Mouse (Mus musculus): ENCODE data around the gene Olfr809. TPM values are rescaled to one million over a fixed set of nuclear protein-coding genes. Genes with fewer than 3 reads are reported as not detected.

Gene Olfr809
- total and polyA plus RNA-seq, 2 experiments = not detected

DNA sequence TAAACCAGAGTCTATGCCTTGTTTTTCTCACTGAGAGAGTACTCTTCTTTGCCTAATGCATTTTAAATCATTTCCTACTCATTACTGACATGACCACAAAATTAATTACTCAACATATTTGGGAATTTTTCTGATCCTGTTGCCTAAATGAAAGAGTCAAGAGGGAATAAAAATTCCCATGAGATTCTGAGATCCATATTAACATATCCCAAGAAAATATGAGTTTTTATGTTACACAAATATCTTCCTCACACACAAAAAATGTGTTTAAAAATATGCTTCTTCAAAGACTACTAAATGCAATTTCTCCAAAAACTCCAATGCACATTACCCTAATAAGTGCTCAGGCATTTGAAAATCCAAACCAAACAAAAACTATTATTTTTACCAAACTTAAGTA is 20.4 kb downstream of the Olfr809 start, which contains the start of gene Olfr810:
Gene Olfr810, minus strand, starts transcription at position 101 of the 400 bp plus-strand sequence.
- no peak within 1 kb of the TSS for H3K4me3 ChIP-seq (ENCODE audit: insufficient read depth, low read depth, low read length)
- H3K4me1 ChIP-seq (ENCODE audit: control insufficient read depth, insufficient read depth, low read length) = no peaks in the 10 kb centered on the region
- H3K27ac ChIP-seq (replicated peaks; ENCODE audit: insufficient read depth, low read depth, low read length) = no peak within 1 kb of the TSS
- H3K27me3 ChIP-seq (ENCODE audit: control insufficient read depth, insufficient read depth, low read length) = no peaks in the 10 kb centered on the region
- no peaks in the 10 kb centered on the region for H3K79me2 ChIP-seq (ENCODE audit: control insufficient read depth, insufficient read depth, low read length)
- TF ChIP-seq POLR2A (IDR thresholded peaks at IDR 0.05; ENCODE audit: extremely low read depth, insufficient read depth, low read length) (no peak), CTCF (IDR thresholded peaks at IDR 0.05; ENCODE audit: low read depth, low read length) (no peak)
- H3K36me3 ChIP-seq (ENCODE audit: control insufficient read depth, insufficient read depth, low read length) = no peaks in the 10 kb centered on the region
- no peak within 1 kb of the TSS for H3K9ac ChIP-seq (ENCODE audit: low read depth, low read length)
- DNase-seq (ENCODE audit: extremely low read depth, low read depth, low spot score) = no peak

DNA sequence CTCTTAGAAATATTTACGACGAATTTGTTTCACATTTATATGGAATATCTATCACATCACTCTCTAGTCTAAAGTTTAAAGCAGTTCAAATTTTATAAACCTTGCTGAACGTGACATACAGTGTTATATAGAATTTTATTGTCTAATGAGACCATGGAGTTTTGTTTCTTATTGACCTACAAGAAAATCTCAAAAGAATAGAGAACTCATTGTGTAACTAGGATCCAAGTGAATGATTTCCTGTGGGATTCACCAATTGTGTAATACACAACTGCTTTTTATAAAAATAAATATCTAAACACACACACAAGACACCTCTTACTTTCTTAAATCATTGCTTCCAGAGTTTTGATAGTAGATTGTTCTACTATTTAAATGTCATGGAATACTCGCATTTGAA is 29.9 kb downstream of the Olfr809 start, which contains the start of gene Olfr811:
Gene Olfr811, minus strand, starts transcription at position 101 of the 400 bp plus-strand sequence.
- Histone ChIP-seq H3K4me3 (ENCODE audit: insufficient read depth, low read depth, low read length) (no peak within 1 kb of the TSS), H3K9ac (ENCODE audit: low read depth, low read length) (no peak within 1 kb of the TSS), H3K27me3 (ENCODE audit: control insufficient read depth, insufficient read depth, low read length) (no peaks in the 10 kb centered on the region), H3K36me3 (ENCODE audit: control insufficient read depth, insufficient read depth, low read length) (no peaks in the 10 kb centered on the region), H3K4me1 (ENCODE audit: control insufficient read depth, insufficient read depth, low read length) (no peaks in the 10 kb centered on the region), H3K27ac (replicated peaks; ENCODE audit: insufficient read depth, low read depth, low read length) (no peak within 1 kb of the TSS), H3K79me2 (ENCODE audit: control insufficient read depth, insufficient read depth, low read length) (no peaks in the 10 kb centered on the region)
- TF ChIP-seq POLR2A (IDR thresholded peaks at IDR 0.05; ENCODE audit: extremely low read depth, insufficient read depth, low read length) (no peak), CTCF (IDR thresholded peaks at IDR 0.05; ENCODE audit: low read depth, low read length) (no peak)
- DNase-seq (ENCODE audit: extremely low read depth, low read depth, low spot score) = no peak
- WGBS = 77% methylated on average over 4 of the region's 4 CpGs

Other genes starting within 250 kb of the Olfr809 start
- gene Olfr792, start 235.5 kb upstream of the Olfr809 start, total RNA-seq (2014; rRNA removed) = not detected in 2 replicates
- not detected in 2 replicates for gene Olfr792, start 235.5 kb upstream of the Olfr809 start, polyA plus RNA-seq (2012; rRNA removed)
- gene Olfr794, start 207.0 kb upstream of the Olfr809 start, total RNA-seq (2014; rRNA removed) = not detected in 2 replicates
- gene Olfr794, start 207.0 kb upstream of the Olfr809 start, polyA plus RNA-seq (2012; rRNA removed) = not detected in 2 replicates
- not detected in 2 replicates for gene Olfr796, start 162.1 kb upstream of the Olfr809 start, total RNA-seq (2014; rRNA removed)
- gene Olfr796, start 162.1 kb upstream of the Olfr809 start, polyA plus RNA-seq (2012; rRNA removed) = not detected in 2 replicates
- gene Olfr798, start 146.7 kb upstream of the Olfr809 start, total RNA-seq (2014; rRNA removed) = not detected in 2 replicates
- not detected in 2 replicates for gene Olfr798, start 146.7 kb upstream of the Olfr809 start, polyA plus RNA-seq (2012; rRNA removed)
- gene Olfr799, start 137.2 kb upstream of the Olfr809 start, total RNA-seq (2014; rRNA removed) = not detected in 2 replicates
- not detected in 2 replicates for gene Olfr799, start 137.2 kb upstream of the Olfr809 start, polyA plus RNA-seq (2012; rRNA removed)
- not detected in 2 replicates for gene Olfr800, start 116.9 kb upstream of the Olfr809 start, total RNA-seq (2014; rRNA removed)
- not detected in 2 replicates for gene Olfr800, start 116.9 kb upstream of the Olfr809 start, polyA plus RNA-seq (2012; rRNA removed)
- gene Olfr801, start 100.8 kb upstream of the Olfr809 start, total RNA-seq (2014; rRNA removed) = not detected in 2 replicates
- not detected in 2 replicates for gene Olfr801, start 100.8 kb upstream of the Olfr809 start, polyA plus RNA-seq (2012; rRNA removed)
- gene Olfr802, start 86.5 kb upstream of the Olfr809 start, total RNA-seq (2014; rRNA removed) = not detected in 2 replicates
- gene Olfr802, start 86.5 kb upstream of the Olfr809 start, polyA plus RNA-seq (2012; rRNA removed) = not detected in 2 replicates
- not detected in 2 replicates for gene Olfr803, start 80.4 kb upstream of the Olfr809 start, total RNA-seq (2014; rRNA removed)
- gene Olfr803, start 80.4 kb upstream of the Olfr809 start, polyA plus RNA-seq (2012; rRNA removed) = not detected in 2 replicates
- not detected in 2 replicates for gene Olfr804, start 71.4 kb upstream of the Olfr809 start, total RNA-seq (2014; rRNA removed)
- gene Olfr804, start 71.4 kb upstream of the Olfr809 start, polyA plus RNA-seq (2012; rRNA removed) = not detected in 2 replicates
- not detected in 2 replicates for gene Olfr805, start 45.3 kb upstream of the Olfr809 start, total RNA-seq (2014; rRNA removed)
- gene Olfr805, start 45.3 kb upstream of the Olfr809 start, polyA plus RNA-seq (2012; rRNA removed) = not detected in 2 replicates
- gene Olfr806, start 32.7 kb upstream of the Olfr809 start, total RNA-seq (2014; rRNA removed) = not detected in 2 replicates
- not detected in 2 replicates for gene Olfr806, start 32.7 kb upstream of the Olfr809 start, polyA plus RNA-seq (2012; rRNA removed)
- gene Olfr807, start 16.8 kb upstream of the Olfr809 start, total RNA-seq (2014; rRNA removed) = not detected in 2 replicates
- not detected in 2 replicates for gene Olfr807, start 16.8 kb upstream of the Olfr809 start, polyA plus RNA-seq (2012; rRNA removed)
- not detected in 2 replicates for gene Olfr808, start 9.2 kb upstream of the Olfr809 start, total RNA-seq (2014; rRNA removed)
- gene Olfr808, start 9.2 kb upstream of the Olfr809 start, polyA plus RNA-seq (2012; rRNA removed) = not detected in 2 replicates
- not detected in 2 replicates for gene Olfr810, start 20.3 kb downstream of the Olfr809 start, total RNA-seq (2014; rRNA removed)
- gene Olfr810, start 20.3 kb downstream of the Olfr809 start, polyA plus RNA-seq (2012; rRNA removed) = not detected in 2 replicates
- gene Olfr811, start 29.8 kb downstream of the Olfr809 start, total RNA-seq (2014; rRNA removed) = not detected in 2 replicates
- gene Olfr811, start 29.8 kb downstream of the Olfr809 start, polyA plus RNA-seq (2012; rRNA removed) = not detected in 2 replicates
- gene Olfr812, start 71.5 kb downstream of the Olfr809 start, total RNA-seq (2014; rRNA removed) = not detected in 2 replicates
- gene Olfr812, start 71.5 kb downstream of the Olfr809 start, polyA plus RNA-seq (2012; rRNA removed) = not detected in 2 replicates
- not detected in 2 replicates for gene Olfr813, start 80.7 kb downstream of the Olfr809 start, total RNA-seq (2014; rRNA removed)
- not detected in 2 replicates for gene Olfr813, start 80.7 kb downstream of the Olfr809 start, polyA plus RNA-seq (2012; rRNA removed)
- gene Olfr814, start 105.2 kb downstream of the Olfr809 start, total RNA-seq (2014; rRNA removed) = not detected in 2 replicates
- not detected in 2 replicates for gene Olfr814, start 105.2 kb downstream of the Olfr809 start, polyA plus RNA-seq (2012; rRNA removed)
- 0.13 TPM in 1 of 2 replicates, not detected in the other for gene Olfr815, start 131.2 kb downstream of the Olfr809 start, total RNA-seq (2014; rRNA removed)
- gene Olfr815, start 131.2 kb downstream of the Olfr809 start, polyA plus RNA-seq (2012; rRNA removed) = not detected in 2 replicates
- not detected in 2 replicates for gene Olfr816, start 141.0 kb downstream of the Olfr809 start, total RNA-seq (2014; rRNA removed)
- not detected in 2 replicates for gene Olfr816, start 141.0 kb downstream of the Olfr809 start, polyA plus RNA-seq (2012; rRNA removed)
- not detected in 2 replicates for gene Olfr818, start 174.5 kb downstream of the Olfr809 start, total RNA-seq (2014; rRNA removed)
- gene Olfr818, start 174.5 kb downstream of the Olfr809 start, polyA plus RNA-seq (2012; rRNA removed) = not detected in 2 replicates
- gene Olfr819, start 192.6 kb downstream of the Olfr809 start, total RNA-seq (2014; rRNA removed) = not detected in 2 replicates
- gene Olfr819, start 192.6 kb downstream of the Olfr809 start, polyA plus RNA-seq (2012; rRNA removed) = not detected in 2 replicates
- gene Olfr247, start 201.5 kb downstream of the Olfr809 start, total RNA-seq (2014; rRNA removed) = not detected in 2 replicates
- not detected in 2 replicates for gene Olfr247, start 201.5 kb downstream of the Olfr809 start, polyA plus RNA-seq (2012; rRNA removed)
- gene Gm10310, start 210.4 kb downstream of the Olfr809 start, total RNA-seq (2014; rRNA removed) = not detected in 2 replicates
- not detected in 2 replicates for gene Gm10310, start 210.4 kb downstream of the Olfr809 start, polyA plus RNA-seq (2012; rRNA removed)
- not detected in 2 replicates for gene Olfr820, start 238.0 kb downstream of the Olfr809 start, total RNA-seq (2014; rRNA removed)
- not detected in 2 replicates for gene Olfr820, start 238.0 kb downstream of the Olfr809 start, polyA plus RNA-seq (2012; rRNA removed)

Data from liver, adult 2 months (tissue).